In genomic region chr17:8372286-8373046, GRCm38 (mm10) we compare ENCODE assay signal across 8 mouse cellular contexts. TPM values are rescaled to one million over a fixed set of nuclear protein-coding genes. Genes with fewer than 3 reads are reported as not detected.
A peak's percentile ranks its signal among the peaks of the same experiment; 100 is the strongest.
DNase-seq lines count a peak whose midpoint lies in the region; ATAC-seq lines count a peak whose summit lies in the region.

No protein-coding gene starts in this region.

- H3K9ac ChIP-seq in embryonic facial prominence, embryonic 15.5 days, result peak overlapping the region; percentile 3; the same call in 1 of the 2 replicates
- peak overlapping the region; percentile 51 for H3K9ac ChIP-seq in kidney, embryonic 14.5 days (ENCODE audit: low read depth, low read length)
- H3K9ac ChIP-seq in limb, embryonic 15.5 days, result no peak overlapping the region

- H3K27ac ChIP-seq in embryonic facial prominence, embryonic 15.5 days (replicated peaks), result peak overlapping the region; percentile 86
- H3K27ac ChIP-seq in kidney, embryonic 14.5 days (ENCODE audit: low read depth, low read length), result peak overlapping the region; percentile 71
- peak overlapping the region; percentile 83 for H3K27ac ChIP-seq in limb, embryonic 15.5 days

- peak; percentile 47 for DNase-seq in 3134 (ENCODE audit: extremely low read depth, insufficient read length, low spot score)
- DNase-seq in adrenal gland, postnatal 36 days, result peak; percentile 75 to 84
- DNase-seq in heart, adult 9 months (ENCODE audit: low spot score in 2 of 2), result peak; percentile 37 to 66
- DNase-seq in monocyte, adult 2 months (ENCODE audit: low read depth in 1 of 2, low spot score in 2 of 2), result peak; percentile 33 to 49
- DNase-seq in spleen, postnatal 36 days (ENCODE audit: low spot score in 2 of 2), result peak; percentile 60 to 70

- ATAC-seq in embryonic facial prominence, embryonic 15.5 days (ENCODE audit: insufficient number of reproducible peaks, low FRiP score, low TSS enrichment, low read depth), result peak; percentile 22; the same call in 1 of the 2 replicates
- peak; percentile 35 for ATAC-seq in kidney, embryonic 14.5 days (ENCODE audit: low FRiP score, low TSS enrichment)
- ATAC-seq in limb, embryonic 15.5 days (ENCODE audit: insufficient number of reproducible peaks, low FRiP score, low TSS enrichment, low read depth), result no peak

- no peaks in the 10 kb centered on the region for H3K27me3 ChIP-seq in embryonic facial prominence, embryonic 15.5 days
- H3K27me3 ChIP-seq in kidney, embryonic 14.5 days (ENCODE audit: control insufficient read depth, insufficient read depth, low read length), result no peaks in the 10 kb centered on the region; the same call in 1 of the 2 replicates
- no peaks in the 10 kb centered on the region for H3K27me3 ChIP-seq in limb, embryonic 15.5 days

- peak overlapping the region; percentile 31 for H3K4me3 ChIP-seq in embryonic facial prominence, embryonic 15.5 days (replicated peaks)
- H3K4me3 ChIP-seq in kidney, embryonic 14.5 days (ENCODE audit: low read length), result peak overlapping the region; percentile 29
- H3K4me3 ChIP-seq in limb, embryonic 15.5 days, result peak overlapping the region; percentile 27

- H3K9me3 ChIP-seq in embryonic facial prominence, embryonic 15.5 days (replicated peaks), result no peaks in the 10 kb centered on the region
- H3K9me3 ChIP-seq in kidney, embryonic 14.5 days (ENCODE audit: control insufficient read depth, low read length), result no peaks in the 10 kb centered on the region
- no peaks in the 10 kb centered on the region for H3K9me3 ChIP-seq in limb, embryonic 15.5 days

- peaks cover 29% of the 10 kb centered on the region for H3K4me1 ChIP-seq in embryonic facial prominence, embryonic 15.5 days
- H3K4me1 ChIP-seq in kidney, embryonic 14.5 days (ENCODE audit: control insufficient read depth, insufficient read depth, low read length), result peaks cover 11% of the 10 kb centered on the region; the same call in 1 of the 2 replicates
- peaks cover 20% of the 10 kb centered on the region for H3K4me1 ChIP-seq in limb, embryonic 15.5 days

- no peaks in the 10 kb centered on the region for H3K36me3 ChIP-seq in embryonic facial prominence, embryonic 15.5 days
- H3K36me3 ChIP-seq in kidney, embryonic 14.5 days (ENCODE audit: control insufficient read depth, insufficient read depth, low read length), result no peaks in the 10 kb centered on the region
- no peaks in the 10 kb centered on the region for H3K36me3 ChIP-seq in limb, embryonic 15.5 days

- H3K4me2 ChIP-seq in embryonic facial prominence, embryonic 15.5 days (replicated peaks), result peak overlapping the region; percentile 61
- peak overlapping the region; percentile 41 for H3K4me2 ChIP-seq in kidney, embryonic 14.5 days (replicated peaks; ENCODE audit: low read depth, low read length)
- H3K4me2 ChIP-seq in limb, embryonic 15.5 days, result peak overlapping the region; percentile 54

- 2% methylated on average over 18 of the region's 18 CpGs for WGBS in embryonic facial prominence, embryonic 15.5 days
- WGBS in kidney, embryonic 14.5 days, result 1% methylated on average over 18 of the region's 18 CpGs
- 2% methylated on average over 18 of the region's 18 CpGs for WGBS in limb, embryonic 15.5 days

RNA-seq across cellular contexts. Expression of gene T2, which starts 16.7 kb away (rescaled TPM):
- not detected for total RNA-seq in adrenal gland, postnatal 36 days (2021)
- polyA plus RNA-seq in embryonic facial prominence, embryonic 15.5 days (2015; fragmentation: Nextera tagmentation; extraction: Ambion mirVana), result 0.60 and 1.2 TPM in 2 replicates
- 0.19 and 0.46 TPM in 2 replicates for polyA plus RNA-seq in kidney, embryonic 14.5 days (2014; fragmentation: Nextera tagmentation; extraction: Ambion mirVana)
- polyA plus RNA-seq in limb, embryonic 15.5 days (2015; fragmentation: Nextera tagmentation; extraction: Ambion mirVana), result 0.58 and 0.72 TPM in 2 replicates

RNA-seq across cellular contexts. Expression of gene Prr18, which starts 35.2 kb away (rescaled TPM):
- total RNA-seq in adrenal gland, postnatal 36 days (2021), result under 1 TPM; 0.30 to 0.83 TPM
- polyA plus RNA-seq in embryonic facial prominence, embryonic 15.5 days (2015; fragmentation: Nextera tagmentation; extraction: Ambion mirVana), result 0.35 and 1.2 TPM in 2 replicates
- polyA plus RNA-seq in kidney, embryonic 14.5 days (2014; fragmentation: Nextera tagmentation; extraction: Ambion mirVana), result 0.43 and 0.49 TPM in 2 replicates
- 0.09 and 0.24 TPM in 2 replicates for polyA plus RNA-seq in limb, embryonic 15.5 days (2015; fragmentation: Nextera tagmentation; extraction: Ambion mirVana)
